Mouse (Mus musculus) heart, postnatal 10 days (tissue): Measurements from ENCODE around the gene Camsap1. TPM values are rescaled to one million over a fixed set of nuclear protein-coding genes. Genes with fewer than 3 reads are reported as not detected.
A peak's percentile ranks its signal among the peaks of the same experiment; 100 is the strongest.

ENCODE experiments used
- DNase-seq, 2 experiments: peaks; one replicate each; pipeline ENCODE4 v3.0.0; 2021
- intact Hi-C: fragments of 180-260 bp; cut with DNase I; formaldehyde crosslinking; loops from one replicate; pipeline ENCODE4 v1.15.1; 2025
- total RNA-seq, 2 experiments: library from RNA; stranded (reverse); gene quantifications; 2 replicates each; pipeline ENCODE4 v1.2.3; 2021

The Camsap1 gene
- total RNA-seq: 10 to 100 TPM; 36.3 to 37.1 TPM

DNA sequence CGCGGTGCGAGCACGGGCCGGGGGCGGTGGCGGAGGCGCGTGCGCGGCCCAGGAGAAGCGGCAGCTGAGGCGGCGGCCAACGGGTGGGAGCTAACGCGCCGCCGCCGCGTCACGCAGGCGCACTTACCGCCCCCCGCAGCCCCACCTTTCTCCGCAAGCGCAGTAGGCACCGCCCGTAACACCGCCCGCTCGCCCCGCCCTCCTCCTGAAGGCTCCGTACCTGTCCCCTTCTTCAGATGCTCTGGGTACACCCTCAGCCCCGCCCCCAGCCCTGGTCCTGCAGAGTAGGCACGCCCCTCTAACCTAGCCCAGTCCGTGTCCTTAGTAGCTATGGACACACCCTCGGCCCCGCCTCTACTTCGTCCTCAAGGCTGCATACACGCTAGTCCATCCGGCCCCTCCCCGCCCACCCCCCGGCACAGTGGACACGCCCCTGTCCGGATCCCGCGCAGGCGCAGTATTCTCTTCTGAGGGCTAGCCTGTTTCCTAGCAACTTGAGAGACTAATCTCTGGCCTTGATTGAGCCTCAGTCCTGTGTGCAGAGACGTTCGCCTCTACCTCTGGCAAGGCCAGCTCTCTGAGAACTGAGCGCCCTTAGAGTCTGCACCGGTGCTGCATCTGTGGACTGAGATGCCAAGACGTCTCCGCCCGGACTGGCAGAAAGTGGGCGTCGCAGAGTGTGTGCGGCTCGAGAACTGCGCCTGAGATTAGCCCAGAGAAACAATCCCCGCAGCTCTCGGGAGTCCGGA, at the start of gene Camsap1:
Camsap1 (minus strand) TSS at position 124 of the 749 bp plus-strand sequence.
- intact Hi-C loops: no loop called here
- DNase-seq: peak; percentile 99 to 100

DNA sequence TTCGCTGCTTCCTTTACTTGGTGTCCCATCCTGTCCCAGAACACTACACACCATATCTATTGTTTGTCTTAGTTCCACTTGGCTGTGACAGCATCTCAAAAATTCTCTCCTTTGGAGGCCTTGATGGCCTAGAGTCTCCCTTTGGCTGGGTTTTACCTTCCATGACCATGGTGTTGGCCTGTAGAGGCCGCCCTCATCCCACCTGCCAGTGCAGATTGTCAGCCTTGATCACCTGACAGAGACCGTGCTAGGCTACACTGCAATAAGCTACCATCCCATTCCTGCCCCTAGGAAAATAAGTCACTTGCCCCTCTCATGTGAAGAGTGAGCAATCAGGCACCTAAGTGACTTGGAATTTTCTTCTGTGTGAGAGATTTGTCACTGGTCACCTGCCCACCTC, 47.2 kb upstream of the Camsap1 start:
- intact Hi-C loops: no loop called here

DNA sequence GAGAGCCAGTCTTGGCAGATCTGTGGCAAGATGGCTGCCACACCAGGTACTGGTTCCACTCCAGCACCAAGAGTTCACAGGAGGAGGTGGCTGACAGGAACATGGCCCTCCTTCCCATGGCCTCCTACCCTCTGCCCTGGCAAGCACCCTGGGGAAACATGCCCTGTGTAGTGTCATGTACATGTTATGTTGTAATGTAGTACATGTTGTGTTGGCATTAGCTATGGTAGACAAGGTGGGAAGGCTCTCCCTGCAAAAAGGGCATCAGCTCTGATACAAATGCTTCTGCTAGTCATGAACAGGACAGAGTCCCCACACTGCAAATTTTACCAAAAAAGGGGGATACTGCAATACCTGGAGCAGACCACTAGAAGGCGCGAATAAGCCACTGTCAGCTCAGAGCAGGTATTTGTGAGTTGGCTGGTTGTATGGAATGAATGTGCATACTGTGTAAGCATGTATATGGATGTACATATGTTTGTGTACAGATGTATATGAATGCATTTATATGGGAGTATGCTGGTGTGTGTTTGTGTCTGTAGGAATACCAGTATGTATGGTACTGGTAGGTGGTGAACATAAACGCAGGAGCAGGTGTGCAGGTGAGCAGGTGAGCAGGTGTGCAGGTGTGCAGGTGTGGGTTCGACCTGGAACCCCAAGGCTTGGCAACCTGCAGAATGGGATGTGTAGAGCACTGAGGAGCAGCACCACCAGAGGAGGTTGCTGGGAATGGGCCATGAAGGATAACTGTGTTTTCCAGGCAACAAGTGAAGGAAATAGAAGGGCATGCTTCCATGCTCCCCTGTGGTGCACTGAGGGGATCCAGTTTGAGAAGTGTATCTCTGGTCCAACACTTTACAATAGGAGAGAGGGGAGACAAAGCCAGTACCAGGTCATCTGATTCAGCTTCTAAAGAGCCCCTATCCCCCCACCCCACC, 41.3 kb upstream of the Camsap1 start:
- peak; percentile 29 to 51 for DNase-seq

More for the DNA sequence above, 47.2 kb upstream of the Camsap1 start:
- no peak for DNase-seq

DNA sequence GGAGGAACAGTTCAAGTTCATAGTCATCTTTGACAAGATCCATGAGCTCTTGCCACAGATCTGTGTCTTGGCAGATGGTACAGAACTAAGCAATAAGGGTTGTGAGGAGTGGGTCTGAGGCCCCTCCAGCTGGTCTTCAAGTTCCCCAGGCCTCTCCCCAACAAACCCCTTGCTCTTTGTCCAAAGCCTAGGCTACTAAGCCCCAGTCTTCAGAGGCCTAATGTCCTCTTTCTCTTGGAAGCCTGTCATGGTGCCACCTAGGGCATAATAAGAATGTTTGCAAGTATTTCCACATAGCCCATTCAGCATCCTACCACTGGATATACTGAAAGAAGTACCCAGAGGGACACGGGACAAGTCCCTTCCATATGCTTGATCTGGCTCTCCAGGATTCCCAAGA, 39.5 kb upstream of the Camsap1 start:
- no peak for DNase-seq
- intact Hi-C loops: no loop called here

More for the DNA sequence above, 41.3 kb upstream of the Camsap1 start:
- intact Hi-C loops: loop anchor here (1.0 kb wide), 1 partner anchor 118 kb away; no protein-coding TSS in a partner anchor

DNA sequence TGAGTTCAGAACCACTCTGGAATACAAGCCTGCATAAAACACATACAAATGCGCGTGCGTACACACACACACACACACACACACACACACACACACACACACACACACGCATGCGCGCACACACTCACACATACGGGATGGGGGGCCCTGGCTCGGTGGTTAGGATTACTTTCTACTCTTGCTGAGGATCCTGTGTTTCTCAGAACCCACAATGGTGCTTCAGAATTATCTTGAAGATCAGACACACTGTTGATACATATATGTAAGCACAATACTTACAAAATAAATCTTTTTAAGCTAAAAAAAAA, 39.1 kb upstream of the Camsap1 start:
- DNase-seq: no peak
- intact Hi-C loops: no loop called here

DNA sequence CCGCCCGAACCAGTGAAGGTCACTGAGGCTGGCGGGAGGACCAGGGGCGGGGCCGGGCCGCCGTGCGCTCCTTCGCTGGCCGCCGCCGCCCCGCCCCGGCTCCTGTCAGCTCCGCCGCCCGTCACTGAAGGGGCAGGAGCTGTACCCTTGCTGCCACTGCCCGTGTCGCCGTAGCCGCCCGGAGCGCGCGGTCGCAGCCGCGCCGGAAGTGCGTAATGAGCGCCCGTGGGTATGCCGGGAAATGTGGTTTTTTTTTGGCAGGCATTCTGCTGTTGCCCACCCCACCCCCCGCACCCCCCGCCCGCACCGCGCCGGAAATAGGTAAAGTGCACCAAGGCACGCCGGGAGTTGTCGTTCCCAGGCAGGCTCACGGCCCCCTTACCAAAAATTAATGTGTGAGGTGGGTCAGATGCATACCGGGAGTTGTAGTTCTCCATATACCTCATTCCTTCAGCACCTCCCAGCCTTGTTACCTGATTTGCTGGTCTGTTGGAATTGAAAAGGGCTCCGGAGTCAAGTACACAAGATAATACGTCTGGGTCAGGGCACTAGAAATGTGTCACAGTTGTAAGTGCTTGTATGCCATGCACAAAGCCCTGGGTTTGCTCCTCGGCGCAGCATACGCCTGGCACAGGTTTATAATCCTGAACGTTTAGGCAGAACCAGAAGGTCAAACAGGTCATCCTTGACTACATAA, 38.6 kb upstream of the Camsap1 start, which contains the start of gene Ubac1:
Ubac1 (minus strand) TSS at position 187 of the 697 bp plus-strand sequence.
- DNase-seq: peak; percentile 93 to 94
- intact Hi-C loops: loop anchor here (2.0 kb wide), 1 partner anchor 37 kb away; no protein-coding TSS in a partner anchor

DNA sequence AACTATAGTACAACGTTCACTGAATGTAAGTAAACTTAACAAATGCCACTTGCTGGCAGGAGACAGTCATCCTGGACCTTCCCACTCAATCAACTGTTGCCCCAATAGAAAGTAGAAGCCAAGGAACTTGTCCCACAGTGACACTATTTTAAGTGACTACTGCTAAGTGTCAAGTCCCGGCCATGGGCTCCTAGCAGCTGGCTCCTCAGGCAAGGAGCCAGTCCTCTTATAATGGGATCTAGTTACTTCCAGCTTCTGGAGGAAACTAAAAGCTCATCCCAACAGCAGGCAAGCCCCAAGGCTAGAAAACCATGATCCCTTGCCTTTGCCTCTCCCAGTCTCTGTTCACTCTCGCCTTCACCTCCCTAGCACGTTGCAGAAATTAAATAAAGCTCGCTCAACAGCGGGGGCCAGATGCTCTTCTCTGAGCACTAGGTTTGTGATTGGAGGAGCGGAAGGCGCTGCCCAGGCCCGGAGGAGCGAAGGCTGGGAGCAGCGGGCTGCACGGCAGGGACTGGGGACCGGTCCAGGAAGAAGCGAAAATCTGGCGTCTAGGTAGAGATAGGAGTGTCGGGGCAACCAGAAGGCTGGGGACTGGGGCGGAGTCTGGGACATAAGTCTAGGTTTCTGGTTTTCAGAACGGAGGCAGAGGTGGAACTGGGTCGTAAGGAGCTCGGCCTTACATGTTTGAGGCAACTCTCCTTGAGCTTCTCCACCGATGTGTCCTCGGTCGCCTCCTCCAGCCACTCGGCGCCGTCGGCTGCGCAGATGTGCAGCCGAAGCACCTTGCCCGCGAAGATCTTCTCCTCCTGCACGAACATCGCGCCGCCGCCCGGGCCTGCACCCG, 37.9 kb upstream of the Camsap1 start:
- intact Hi-C loops: loop anchor here (2.0 kb wide), 1 partner anchor 36 kb away; no protein-coding TSS in a partner anchor
- DNase-seq: peak; percentile 72

DNA sequence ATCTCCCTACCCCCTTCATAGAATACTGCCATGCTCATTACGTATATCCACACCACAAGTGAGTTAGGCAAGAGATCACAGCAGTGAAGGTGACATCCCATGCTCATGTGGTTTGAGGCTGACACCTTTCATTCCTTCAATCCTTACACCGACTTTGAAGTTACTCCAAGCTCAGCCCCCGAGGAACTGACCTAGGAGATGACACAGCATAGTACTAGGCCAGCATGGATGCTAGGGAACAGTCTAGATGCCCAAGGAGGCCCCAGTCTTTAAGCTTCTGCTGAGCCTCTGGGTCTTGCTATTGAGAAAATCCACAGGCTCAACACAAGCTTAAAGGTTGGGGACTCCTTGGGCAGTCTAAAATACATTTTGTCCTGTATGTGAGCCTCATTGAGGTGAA, 36.8 kb upstream of the Camsap1 start:
- DNase-seq: no peak
- intact Hi-C loops: loop anchor here (2.0 kb wide), 1 partner anchor 35 kb away; no protein-coding TSS in a partner anchor

DNA sequence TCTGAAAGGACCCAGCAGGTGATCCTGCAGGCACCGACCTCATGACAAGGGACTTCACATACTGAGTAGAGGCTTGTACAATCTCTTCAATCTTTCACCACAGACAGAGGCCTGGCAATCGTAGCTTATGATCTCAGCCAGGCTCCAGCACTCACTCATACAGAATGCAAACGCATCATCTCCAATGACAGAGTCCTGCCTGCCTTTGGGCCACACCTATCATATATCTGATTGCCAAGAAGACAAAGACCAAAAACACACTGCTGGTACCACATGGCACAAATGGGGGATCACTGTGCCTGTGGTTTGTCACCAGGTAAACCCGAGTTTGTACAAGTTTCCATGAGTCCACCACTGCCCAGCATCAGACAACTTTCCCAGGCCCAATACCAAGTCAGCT, 34.2 kb upstream of the Camsap1 start:
- intact Hi-C loops: no loop called here
- DNase-seq: no peak

DNA sequence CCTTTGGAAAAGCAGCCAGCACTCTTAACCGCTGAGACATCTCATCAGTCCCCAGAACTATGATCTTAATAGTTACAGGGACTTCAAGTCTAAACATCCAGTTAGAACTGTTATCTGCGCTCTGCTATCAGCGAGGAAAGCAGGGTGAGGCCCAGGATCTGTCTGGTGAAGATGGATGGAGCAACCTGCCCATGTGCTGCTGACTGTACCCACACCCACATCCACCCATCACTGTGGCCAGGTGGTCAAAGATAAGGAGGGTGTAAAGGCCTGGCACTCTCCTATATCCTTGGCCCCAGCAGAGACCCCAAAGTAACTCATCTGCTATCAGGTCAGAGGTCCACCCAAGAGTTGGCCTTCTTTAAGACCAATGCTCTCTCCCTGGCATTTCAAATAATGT, 30.6 kb upstream of the Camsap1 start:
- DNase-seq: no peak
- intact Hi-C loops: no loop called here

DNA sequence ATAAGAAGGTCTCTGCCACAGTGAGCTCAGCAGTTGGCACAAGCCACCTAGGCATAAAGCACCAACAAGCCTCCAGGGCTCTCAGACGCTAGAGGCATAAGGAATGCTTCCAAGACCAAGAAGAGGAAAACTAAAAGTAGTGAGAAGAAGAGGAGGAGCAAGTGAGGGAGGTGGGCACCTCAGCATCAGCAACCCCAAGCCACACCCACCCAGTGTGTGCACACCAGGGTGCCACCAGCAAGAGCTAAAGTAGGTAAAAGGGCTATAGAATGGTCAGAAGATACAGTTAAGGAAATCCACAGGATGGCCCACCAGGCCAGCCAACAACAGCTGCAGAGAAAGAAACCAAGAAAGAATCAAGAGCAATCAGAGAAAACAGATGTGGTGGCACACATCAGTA, 28.3 kb upstream of the Camsap1 start:
- no peak for DNase-seq

DNA sequence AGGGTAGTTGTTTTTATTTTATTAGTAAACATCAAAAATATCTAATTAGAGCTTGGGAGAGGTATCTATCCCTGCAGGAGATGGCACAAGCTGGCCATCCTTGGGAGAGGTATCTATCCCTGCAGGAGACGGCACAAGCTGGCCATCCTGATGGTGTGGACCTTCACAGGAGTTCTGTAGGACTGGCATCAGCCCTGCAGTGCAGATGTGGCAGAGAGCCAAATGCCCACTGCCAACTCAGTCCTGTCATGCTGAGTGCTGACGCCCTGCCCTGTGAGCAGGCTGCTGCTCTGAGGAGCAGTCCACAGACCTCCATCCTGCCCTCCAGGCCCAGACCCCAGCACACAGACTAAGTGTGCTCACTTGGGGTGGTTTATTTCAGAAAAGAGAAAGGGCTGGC, 18.9 kb upstream of the Camsap1 start:
- intact Hi-C loops: loop anchor here (5.0 kb wide), 1 partner anchor 165 kb away; no protein-coding TSS in a partner anchor
- peak; percentile 40 to 46 for DNase-seq

More for the DNA sequence above, 28.3 kb upstream of the Camsap1 start:
- intact Hi-C loops: no loop called here

DNA sequence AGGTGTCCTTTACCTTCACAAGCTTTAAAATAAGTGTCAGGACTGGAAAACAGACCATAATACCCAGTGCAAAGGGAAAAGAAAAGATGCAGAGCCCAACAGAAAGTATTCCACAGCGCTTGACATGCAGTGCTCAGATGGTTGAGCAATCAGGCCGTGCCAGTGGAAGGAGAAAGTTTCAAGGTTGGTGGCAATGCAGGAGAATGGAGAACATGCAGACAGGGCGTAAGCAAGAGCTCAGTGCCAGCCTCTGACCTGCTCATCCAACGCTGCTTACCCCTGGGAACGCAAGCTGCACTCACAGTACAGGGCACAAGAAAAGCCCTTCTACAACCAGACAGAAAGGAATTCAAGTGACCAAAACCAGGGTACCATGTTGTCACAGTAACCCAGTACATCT, 18.1 kb upstream of the Camsap1 start:
- DNase-seq: no peak
- intact Hi-C loops: loop anchor here (5.0 kb wide), 1 partner anchor 164 kb away; no protein-coding TSS in a partner anchor

DNA sequence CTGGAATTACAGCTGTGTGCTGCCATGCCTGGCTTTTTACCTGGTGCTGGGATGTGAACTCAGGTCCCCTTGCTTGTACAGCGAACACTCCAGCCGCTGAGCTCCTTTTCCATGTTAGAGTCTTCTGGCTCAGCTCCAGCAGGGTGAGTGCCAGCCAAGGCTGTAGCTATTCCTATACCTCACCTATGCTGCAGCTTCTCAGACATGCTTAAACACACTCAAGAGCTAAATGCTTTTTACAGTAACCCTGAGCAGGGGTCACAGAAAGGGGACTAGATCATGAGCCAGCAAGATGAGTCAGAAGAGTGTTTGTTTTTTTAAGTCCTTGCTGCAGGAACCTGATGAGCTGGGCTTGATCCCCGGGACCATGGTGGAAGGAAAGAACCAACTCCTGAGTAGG, 14.6 kb upstream of the Camsap1 start:
- no peak for DNase-seq
- intact Hi-C loops: no loop called here

DNA sequence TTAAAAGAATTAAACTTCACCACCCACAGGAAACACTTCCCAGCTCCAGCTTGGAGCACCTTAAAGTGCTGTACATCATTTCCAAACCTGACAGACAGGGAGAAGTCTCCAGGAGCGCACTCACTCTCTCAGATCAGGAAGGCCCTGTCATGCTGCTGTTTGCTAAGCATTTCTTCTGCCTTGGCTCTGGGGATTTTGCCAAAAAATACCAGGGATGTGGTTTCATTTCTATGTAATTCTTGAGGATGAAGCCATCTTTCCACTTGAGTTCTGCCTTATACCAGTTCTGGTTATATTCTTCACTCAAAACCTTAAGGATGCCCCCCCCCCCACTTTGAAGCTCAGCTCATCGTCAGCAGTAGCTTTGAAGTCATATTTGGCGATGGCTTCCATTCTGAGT, 11.7 kb upstream of the Camsap1 start:
- DNase-seq: no peak
- intact Hi-C loops: no loop called here

DNA sequence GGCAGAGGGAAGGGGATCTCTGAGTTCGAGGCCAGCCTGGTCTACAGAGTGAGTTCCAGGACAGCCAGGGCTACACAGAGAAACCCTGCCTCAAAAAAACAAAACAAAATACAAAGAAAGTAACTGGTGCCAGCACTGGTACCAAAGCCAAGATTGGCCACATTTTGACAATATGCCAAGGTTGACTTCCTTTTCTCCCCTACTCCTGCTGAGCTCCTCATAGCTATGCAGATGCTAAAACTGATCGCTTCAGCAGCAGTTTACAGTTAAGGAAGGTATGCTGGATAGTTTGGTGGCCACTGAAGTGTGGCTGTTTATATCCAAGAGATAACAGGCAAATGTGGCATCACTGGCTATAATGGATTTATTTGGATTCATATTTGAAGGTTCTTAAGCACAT, 9.2 kb upstream of the Camsap1 start:
- intact Hi-C loops: no loop called here

DNA sequence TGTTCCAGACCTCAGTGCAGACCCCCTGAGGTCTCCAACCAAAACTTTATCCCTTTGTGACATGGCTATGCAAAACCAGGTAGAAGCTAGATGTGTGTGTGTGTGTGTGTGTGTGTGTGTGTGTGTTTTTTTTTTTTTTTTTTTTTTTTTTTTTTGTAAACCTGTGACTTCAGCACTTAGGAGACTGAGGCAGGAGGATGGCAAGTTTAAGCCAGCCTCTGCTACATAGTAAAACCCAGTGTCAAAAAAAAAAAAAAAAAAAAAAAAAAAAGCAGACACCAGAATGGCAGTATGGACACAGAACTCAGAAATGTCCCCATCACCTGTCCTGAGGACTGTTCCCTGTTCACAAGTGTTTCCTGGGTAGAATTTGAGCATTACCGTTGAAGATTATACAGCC, 6.6 kb upstream of the Camsap1 start:
- intact Hi-C loops: no loop called here
- no peak for DNase-seq

More for the DNA sequence above, 9.2 kb upstream of the Camsap1 start:
- DNase-seq: no peak

DNA sequence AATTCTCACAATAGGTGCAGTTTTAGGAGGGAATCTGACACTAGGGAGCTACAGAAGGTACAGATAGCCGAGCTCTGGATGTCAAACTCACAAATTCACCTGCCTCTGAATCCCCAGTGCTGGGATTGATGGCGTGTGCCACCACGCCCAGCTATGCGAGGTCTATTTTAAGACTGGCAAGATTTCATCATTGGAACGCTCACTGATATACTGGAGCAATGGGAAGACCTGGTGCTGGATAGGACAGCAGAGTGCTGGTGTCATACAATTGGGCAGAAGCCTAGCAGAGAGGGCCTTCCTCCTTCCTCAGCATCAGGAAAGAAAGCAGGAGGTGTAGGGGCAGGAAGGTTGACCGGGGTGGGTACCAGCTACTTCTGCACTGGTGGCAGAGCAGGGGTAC, 4.7 kb upstream of the Camsap1 start:
- DNase-seq: no peak
- intact Hi-C loops: no loop called here

DNA sequence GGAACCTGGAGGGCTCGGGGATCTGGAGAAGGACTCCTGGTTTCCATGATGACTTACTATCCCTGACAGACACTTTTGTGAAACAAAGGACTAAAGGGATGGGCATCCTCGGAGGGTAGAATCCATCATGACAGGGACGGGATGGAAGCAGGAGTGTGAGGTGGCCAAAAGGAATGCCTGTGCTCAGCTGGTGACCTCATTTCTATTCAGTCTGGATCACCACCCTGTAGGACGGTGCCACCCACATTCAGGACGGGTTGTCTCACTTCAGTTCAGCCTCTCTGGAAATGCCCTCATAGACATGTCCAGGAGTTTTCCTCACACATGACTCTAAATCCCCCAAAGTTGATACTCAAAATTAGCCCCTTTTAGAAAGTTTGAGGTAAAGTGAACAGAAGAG, 3.5 kb upstream of the Camsap1 start:
- intact Hi-C loops: no loop called here
- no peak for DNase-seq
